Mouse (Mus musculus) heart, adult 2 months (tissue): ENCODE measurements around the gene Hba-a2. TPM values are rescaled to one million over a fixed set of nuclear protein-coding genes. Genes with fewer than 3 reads are reported as not detected.

Source experiments
- DNase-seq, 2 experiments: peaks; one replicate each; pipeline ENCODE4 v3.0.0; 2021
- H3K27ac ChIP-seq: fragments of 200-600 bp; 2 replicates; pipeline ENCODE4 v1.8.1; 2022
- H3K27me3 ChIP-seq: fragments of 200-500 bp; 2 replicates; pipeline ENCODE4 v1.6.1; 2012; ENCODE audit warnings: mild to moderate bottlenecking, low read length, inconsistent platforms, mixed read lengths; ENCODE audit not compliant: control insufficient read depth, insufficient read depth
- H3K36me3 ChIP-seq: fragments of 200-500 bp; 2 replicates; pipeline ENCODE4 v1.6.1; 2012; ENCODE audit warnings: low read length, inconsistent platforms; ENCODE audit not compliant: control insufficient read depth, insufficient read depth
- H3K4me1 ChIP-seq: fragments of 200-500 bp; 2 replicates; pipeline ENCODE4 v1.6.1; 2011; ENCODE audit warnings: low read length; ENCODE audit not compliant: control insufficient read depth, insufficient read depth
- H3K4me3 ChIP-seq: fragments of 200-600 bp; 2 replicates; pipeline ENCODE4 v1.8.1; 2022
- H3K79me2 ChIP-seq: fragments of 200-500 bp; replicated peaks from 2 replicates; pipeline ENCODE4 v1.6.1; 2012; ENCODE audit warnings: mild to moderate bottlenecking, inconsistent platforms, low read length, moderate library complexity, mixed read lengths; ENCODE audit not compliant: control insufficient read depth, insufficient read depth
- H3K9ac ChIP-seq: fragments of 200-500 bp; 2 replicates; pipeline ENCODE4 v1.6.1; 2012; ENCODE audit warnings: low read depth, mild to moderate bottlenecking, control low read depth, inconsistent platforms, low read length, mixed read lengths
- CTCF ChIP-seq: fragments of 200-600 bp; IDR thresholded peaks from 2 replicates; pipeline ENCODE4 v1.8.1; 2022; ENCODE audit warnings: antibody characterized with exemption, mild to moderate bottlenecking, moderate library complexity
- EP300 ChIP-seq: fragments of 200-500 bp; IDR thresholded peaks from 2 replicates; pipeline ENCODE4 v1.6.1; 2011; ENCODE audit warnings: low read depth, low read length, control low read depth; ENCODE audit not compliant: insufficient read depth
- POLR2A ChIP-seq: fragments of 200-500 bp; IDR thresholded peaks from 2 replicates; pipeline ENCODE4 v1.6.1; 2011; ENCODE audit warnings: mild to moderate bottlenecking, low read depth, low read length, control low read depth; ENCODE audit not compliant: insufficient read depth
- WGBS: fragments of 180-500 bp; shearing (Covaris S2); methylation state at CpG from one replicate; pipeline ENCODE4 v1.1.7; 2018; 5-methylcytosine and 5-hydroxymethylcytosine counted together
- intact Hi-C: fragments of 180-260 bp; cut with DNase I; formaldehyde crosslinking; loops from one replicate; pipeline ENCODE4 v1.15.1; 2025
- polyA plus RNA-seq: library from polyadenylated mRNA; depleted of rRNA; stranded (reverse); fragments of >200 nt; gene quantifications from 2 replicates; pipeline ENCODE4 v1.2.3, GENCODE M21; 2012
- total RNA-seq, 2 experiments: library from RNA; stranded (reverse); gene quantifications; 2 replicates each; pipeline ENCODE4 v1.2.3; 2021

Hba-a2 gene
- total and polyA plus RNA-seq, 3 experiments: 4,976 to 81,467 (median 34,253) TPM

- Histone ChIP-seq H3K36me3 (no peaks in the 10 kb centered on the region), H3K9ac (no peak overlapping the region), H3K4me3 (no peak overlapping the region), H3K27me3 (no peaks in the 10 kb centered on the region), H3K27ac (no peak overlapping the region), H3K79me2 (no peaks in the 10 kb centered on the region), H3K4me1 (peaks cover 1% of the 10 kb centered on the region; the same call in 1 of the 2 replicates)
- TF ChIP-seq EP300 (no peak), CTCF (no peak), POLR2A (no peak)
- intact Hi-C loops: loop anchor here (10.0 kb wide), 2 partner anchors 106 to 136 kb away; no protein-coding TSS in a partner anchor
- WGBS: 63% methylated on average over 11 of the region's 11 CpGs
- DNase-seq: no peak
Measured at GRCm38 (mm10) chr11:32320507-32321195, 24.4 kb downstream of the Hba-a2 start.

- Histone ChIP-seq H3K27me3 (no peaks in the 10 kb centered on the region), H3K4me3 (no peak overlapping the region), H3K36me3 (no peaks in the 10 kb centered on the region), H3K79me2 (no peaks in the 10 kb centered on the region), H3K9ac (no peak overlapping the region), H3K27ac (no peak overlapping the region), H3K4me1 (peaks cover 1% of the 10 kb centered on the region; the same call in 1 of the 2 replicates)
- peak; percentile 49 to 64 for DNase-seq
- intact Hi-C loops: loop anchor here (10.0 kb wide), 2 partner anchors 106 to 136 kb away; no protein-coding TSS in a partner anchor
- TF ChIP-seq CTCF: peak; percentile 91
- no peak for TF ChIP-seq EP300
- WGBS: 34% methylated on average over 8 of the region's 8 CpGs
Measured at GRCm38 (mm10) chr11:32321196-32321565, 24.9 kb downstream of the Hba-a2 start.

- H3K4me1 ChIP-seq: peaks cover 1% of the 10 kb centered on the region; the same call in 1 of the 2 replicates
- intact Hi-C loops: loop anchor here (2.0 to 10.0 kb wide), 4 partner anchors 16 to 140 kb away; partner anchors contain the start of gene Hbq1a
- H3K27ac ChIP-seq: no peak overlapping the region
- H3K36me3 ChIP-seq: no peaks in the 10 kb centered on the region
- TF ChIP-seq CTCF (peak; percentile 96), EP300 (peak; percentile 80), POLR2A (no peak)
- peak overlapping the region; percentile 27; the same call in 1 of the 2 replicates for H3K4me3 ChIP-seq
- DNase-seq: peak; percentile 85 to 91
- H3K79me2 ChIP-seq: no peaks in the 10 kb centered on the region
- peak overlapping the region; percentile 53 for H3K9ac ChIP-seq
- 6% methylated on average over 15 of the region's 15 CpGs for WGBS
- H3K27me3 ChIP-seq: no peaks in the 10 kb centered on the region
Measured at GRCm38 (mm10) chr11:32324609-32325008, 28.3 kb downstream of the Hba-a2 start.

GRCm38 (mm10) chr11:32331075-32331474, 34.8 kb downstream of the Hba-a2 start:
- peak in 1 of 2 experiments; percentile 49 for DNase-seq
- H3K27ac ChIP-seq: no peak overlapping the region
- no peaks in the 10 kb centered on the region for H3K27me3 ChIP-seq
- intact Hi-C loops: no loop called here
- no peaks in the 10 kb centered on the region for H3K79me2 ChIP-seq
- 26% methylated on average over 6 of the region's 6 CpGs for WGBS
- no peak overlapping the region for H3K4me3 ChIP-seq
- TF ChIP-seq CTCF: no peak
- no peak for TF ChIP-seq POLR2A
- TF ChIP-seq EP300: no peak
- no peak overlapping the region for H3K9ac ChIP-seq
- peaks cover 5% of the 10 kb centered on the region for H3K4me1 ChIP-seq
- no peaks in the 10 kb centered on the region for H3K36me3 ChIP-seq

GRCm38 (mm10) chr11:32331861-32332260, 35.6 kb downstream of the Hba-a2 start:
- no peak for DNase-seq
- no peaks in the 10 kb centered on the region for H3K36me3 ChIP-seq
- no peaks in the 10 kb centered on the region for H3K27me3 ChIP-seq
- no peak for TF ChIP-seq EP300
- TF ChIP-seq POLR2A: no peak
- TF ChIP-seq CTCF: no peak
- H3K27ac ChIP-seq: no peak overlapping the region
- H3K79me2 ChIP-seq: no peaks in the 10 kb centered on the region
- H3K4me3 ChIP-seq: no peak overlapping the region
- intact Hi-C loops: no loop called here
- no peak overlapping the region for H3K9ac ChIP-seq
- peaks cover 5% of the 10 kb centered on the region for H3K4me1 ChIP-seq
- WGBS: 55% methylated on average over 5 of the region's 5 CpGs

GRCm38 (mm10) chr11:32333235-32333634, 36.9 kb downstream of the Hba-a2 start:
- H3K27ac ChIP-seq: no peak overlapping the region
- no peaks in the 10 kb centered on the region for H3K79me2 ChIP-seq
- 78% methylated on average over 2 of the region's 2 CpGs for WGBS
- no peaks in the 10 kb centered on the region for H3K36me3 ChIP-seq
- intact Hi-C loops: no loop called here
- H3K9ac ChIP-seq: no peak overlapping the region
- TF ChIP-seq EP300: no peak
- TF ChIP-seq CTCF: no peak
- no peak for DNase-seq
- H3K4me3 ChIP-seq: no peak overlapping the region
- no peaks in the 10 kb centered on the region for H3K27me3 ChIP-seq
- H3K4me1 ChIP-seq: peaks cover 5% of the 10 kb centered on the region
